Mouse (Mus musculus) kidney, postnatal 10 days (tissue): ENCODE results near the gene Urah.

Experiments
- DNase-seq: peaks from one replicate; pipeline ENCODE4 v3.0.0; 2021; ENCODE audit warnings: mixed read lengths

Gene Urah

GRCm38 (mm10) chr7:140877364-140877763 lies 42.5 kb downstream of the Urah start:
- no peak for DNase-seq

DNA sequence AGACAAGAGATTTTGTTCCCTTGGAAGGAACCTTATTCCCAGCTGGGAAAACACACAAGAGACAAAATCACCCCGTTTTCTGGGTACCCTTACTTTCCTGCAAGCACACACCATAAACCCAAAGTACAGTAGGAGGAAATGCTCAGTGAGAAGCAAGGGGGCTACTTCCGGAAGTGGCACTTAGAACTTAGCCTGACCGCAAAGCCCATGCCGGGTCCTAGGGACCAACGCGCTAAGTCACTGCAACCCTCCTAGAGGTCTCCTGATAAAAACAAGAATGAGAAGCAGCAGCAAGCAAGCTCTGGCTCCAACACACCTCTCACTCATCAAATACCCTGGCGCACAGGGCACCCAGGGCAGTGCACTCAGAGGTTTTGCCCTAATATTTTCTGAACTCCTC lies 44.5 kb downstream of the Urah start:
- DNase-seq: no peak

DNA sequence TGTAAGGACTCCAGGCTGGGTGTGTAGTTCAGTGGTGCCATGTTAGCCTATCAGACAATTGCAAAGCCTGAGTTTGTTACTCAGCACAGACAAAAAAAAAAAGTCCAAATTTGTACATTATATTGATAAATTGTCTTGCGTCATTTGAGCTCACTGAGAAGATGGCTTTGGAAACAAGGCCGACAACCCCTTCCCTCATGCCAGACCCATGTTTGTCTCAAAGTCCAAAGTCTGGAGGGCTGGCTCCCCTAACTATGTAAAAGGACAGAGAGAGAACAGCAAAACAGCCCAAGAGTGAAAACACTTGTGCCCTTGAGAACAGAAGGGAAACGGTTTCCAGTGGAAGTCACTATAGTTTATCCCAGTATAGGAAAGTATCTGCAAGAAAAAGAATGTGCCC lies 45.6 kb downstream of the Urah start:
- DNase-seq: peak; percentile 35

DNA sequence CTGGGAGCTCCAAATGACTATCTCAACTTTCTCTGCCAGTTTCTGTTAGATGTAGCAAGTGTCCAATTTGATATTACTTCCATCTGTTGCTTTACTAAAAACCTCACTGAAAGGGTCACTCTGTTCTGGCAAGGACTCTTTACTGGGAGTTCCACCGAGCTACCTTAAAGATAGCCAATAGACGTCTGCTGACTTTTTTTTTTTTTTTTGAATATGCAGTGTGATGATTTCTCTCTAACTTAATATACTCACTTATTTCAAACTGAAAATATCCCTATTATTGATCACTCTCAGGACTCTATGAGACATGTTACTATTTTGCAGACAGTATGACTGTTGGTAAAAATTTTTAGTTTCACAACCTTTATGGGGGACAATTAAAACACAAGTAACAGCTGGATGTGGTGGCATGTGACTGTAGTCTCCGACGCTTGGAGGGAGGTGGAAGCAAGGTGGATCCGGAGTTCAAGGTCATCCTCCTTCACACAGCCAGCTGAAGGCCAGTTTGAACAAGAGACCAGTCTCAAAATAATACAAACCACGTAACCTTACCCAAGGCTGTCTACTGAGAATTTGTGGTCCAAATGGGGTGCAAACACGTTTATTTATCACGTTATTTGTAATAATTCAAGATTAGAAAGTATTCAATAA lies 46.2 kb downstream of the Urah start:
- no peak for DNase-seq

GRCm38 (mm10) chr7:140881696-140882468 lies 47.1 kb downstream of the Urah start, which contains the start of the genes Psmd13 and Sirt3:
Gene Psmd13, plus strand, starts transcription at chr7:140881968.
Gene Sirt3, minus strand, starts transcription at chr7:140882309.
- peak; percentile 98 for DNase-seq

DNA sequence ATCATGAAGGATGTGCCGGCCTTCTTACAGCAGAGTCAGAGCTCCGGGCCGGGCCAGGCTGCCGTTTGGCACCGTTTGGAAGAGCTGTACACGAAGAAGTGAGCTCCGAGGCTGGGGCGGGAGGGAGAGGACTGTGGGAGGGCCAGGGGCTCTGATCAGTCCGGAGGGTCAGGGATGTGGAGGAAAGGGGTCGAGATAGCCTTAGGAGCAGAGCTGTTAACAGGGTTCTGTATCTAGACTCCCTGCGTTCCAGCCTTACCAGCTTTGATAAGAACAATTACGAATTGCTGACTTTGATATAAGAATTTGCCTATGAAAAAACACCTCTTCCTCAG lies 47.6 kb downstream of the Urah start:
- no peak for DNase-seq
